Comparison of ENCODE assay signal across 18 mouse cellular contexts in genomic region chr3:30160346-30160745, GRCm38 (mm10).
DNase-seq lines count a peak whose midpoint lies in the region; ATAC-seq and TF ChIP-seq lines count a peak whose summit lies in the region.
"Had no signal": no experiment of that assay in that cellular context is flagged by ENCODE, and none has a peak within 500 bp of the region (broad histone marks: within the 10 kb centered on the region; RNA-seq: fewer than 3 reads in every experiment).

No protein-coding gene starts in this region.

- no peaks in the 10 kb centered on the region for H3K9me3 ChIP-seq in intestine, postnatal 0 days (ENCODE audit: control insufficient read depth)
- no peaks in the 10 kb centered on the region for H3K9me3 ChIP-seq in intestine, embryonic 15.5 days
- H3K9me3 ChIP-seq in lung, embryonic 14.5 days (ENCODE audit: low read depth, low read length), result no peaks in the 10 kb centered on the region
- no peaks in the 10 kb centered on the region for H3K9me3 ChIP-seq in MEL (replicated peaks; ENCODE audit: insufficient read depth, low read length)
- H3K9me3 ChIP-seq in stomach, embryonic 16.5 days (replicated peaks; ENCODE audit: control insufficient read depth, low read length), result no peaks in the 10 kb centered on the region
- H3K9me3 ChIP-seq: embryonic facial prominence, embryonic 10.5 days; forebrain, embryonic 13.5 days; kidney, embryonic 15.5 days; midbrain, embryonic 12.5 days; neural tube, embryonic 15.5 days had no signal

- H3K79me2 ChIP-seq in MEL (ENCODE audit: control insufficient read depth, insufficient read depth, low read length, poor library complexity), result no peaks in the 10 kb centered on the region

- no peak overlapping the region for H3K27ac ChIP-seq in intestine, postnatal 0 days (ENCODE audit: low read depth, low read length)
- H3K27ac ChIP-seq in intestine, embryonic 15.5 days, result no peak overlapping the region
- H3K27ac ChIP-seq in lung, embryonic 14.5 days (ENCODE audit: low read depth), result no peak overlapping the region
- no peak overlapping the region for H3K27ac ChIP-seq in MEL (ENCODE audit: control insufficient read depth, low read depth, low read length)
- peak overlapping the region; percentile 22; the same call in 1 of the 2 replicates for H3K27ac ChIP-seq in stomach, embryonic 16.5 days (ENCODE audit: low read length)
- H3K27ac ChIP-seq: forebrain, embryonic 13.5 days; midbrain, embryonic 12.5 days; neural tube, embryonic 15.5 days had no signal

- no peak overlapping the region for H3K4me3 ChIP-seq in intestine, postnatal 0 days (ENCODE audit: low read depth, low read length)
- H3K4me3 ChIP-seq in intestine, embryonic 15.5 days (replicated peaks), result no peak overlapping the region
- no peak overlapping the region for H3K4me3 ChIP-seq in lung, embryonic 14.5 days (ENCODE audit: low read depth, low read length)
- H3K4me3 ChIP-seq in MEL (ENCODE audit: control insufficient read depth in 1 of 2, insufficient read depth in 1 of 2, low read depth in 2 of 2, low read length in 2 of 2), result no peak overlapping the region
- H3K4me3 ChIP-seq in stomach, embryonic 16.5 days (replicated peaks; ENCODE audit: low read length), result no peak overlapping the region
- H3K4me3 ChIP-seq: embryonic facial prominence, embryonic 10.5 days; forebrain, embryonic 13.5 days; kidney, embryonic 15.5 days; midbrain, embryonic 12.5 days; myocyte; neural tube, embryonic 15.5 days had no signal

- no peaks in the 10 kb centered on the region for H3K4me1 ChIP-seq in intestine, postnatal 0 days (replicated peaks; ENCODE audit: control insufficient read depth, insufficient read depth, low read length)
- no peaks in the 10 kb centered on the region for H3K4me1 ChIP-seq in intestine, embryonic 15.5 days (replicated peaks)
- peaks cover 8% of the 10 kb centered on the region for H3K4me1 ChIP-seq in lung, embryonic 14.5 days (ENCODE audit: insufficient read depth)
- H3K4me1 ChIP-seq in MEL (ENCODE audit: control insufficient read depth in 1 of 2, insufficient read depth in 2 of 2, low read length in 2 of 2), result no peaks in the 10 kb centered on the region
- H3K4me1 ChIP-seq in stomach, embryonic 16.5 days (ENCODE audit: control insufficient read depth, insufficient read depth, low read length), result peaks cover 9% of the 10 kb centered on the region
- H3K4me1 ChIP-seq: forebrain, embryonic 13.5 days; neural tube, embryonic 15.5 days had no signal

- H3K36me3 ChIP-seq in intestine, postnatal 0 days (ENCODE audit: control insufficient read depth, insufficient read depth), result no peaks in the 10 kb centered on the region
- no peaks in the 10 kb centered on the region for H3K36me3 ChIP-seq in intestine, embryonic 15.5 days
- H3K36me3 ChIP-seq in lung, embryonic 14.5 days (ENCODE audit: insufficient read depth), result no peaks in the 10 kb centered on the region
- H3K36me3 ChIP-seq in MEL (ENCODE audit: control insufficient read depth in 1 of 2, insufficient read depth in 2 of 2, low read length in 2 of 2), result no peaks in the 10 kb centered on the region
- H3K36me3 ChIP-seq in stomach, embryonic 16.5 days (ENCODE audit: control insufficient read depth, insufficient read depth, low read length), result no peaks in the 10 kb centered on the region
- H3K36me3 ChIP-seq: embryonic facial prominence, embryonic 10.5 days; kidney, embryonic 15.5 days; midbrain, embryonic 12.5 days; neural tube, embryonic 15.5 days had no signal

- no peak for TF ChIP-seq POLR2A in MEL (IDR thresholded peaks at IDR 0.05; ENCODE audit: control insufficient read depth in 1 of 2, insufficient read depth in 1 of 2, low read depth in 1 of 2, low read length in 2 of 2, poor library complexity in 1 of 2)

- peak; percentile 59 for DNase-seq in lung, embryonic 14.5 days
- DNase-seq in lung, postnatal 4 days, result no peak
- no peak for DNase-seq in MEL (ENCODE audit: low read depth, low spot score)
- DNase-seq in spleen, adult 18-20 months, result no peak
- DNase-seq: adrenal gland, adult 8-10 months; cerebellum, adult 18-20 months; cerebellum, postnatal 36 days; right cerebral cortex, postnatal 4 days; thymus, postnatal 4 days had no signal

- 77% methylated on average over 5 of the region's 5 CpGs for WGBS in intestine, postnatal 0 days
- 81% methylated on average over 5 of the region's 5 CpGs for WGBS in intestine, embryonic 15.5 days
- 76% methylated on average over 5 of the region's 5 CpGs for WGBS in lung, embryonic 14.5 days
- 81% methylated on average over 5 of the region's 5 CpGs for WGBS in stomach, embryonic 16.5 days

- H3K4me2 ChIP-seq in intestine, postnatal 0 days (replicated peaks; ENCODE audit: low read depth), result no peak overlapping the region
- no peak overlapping the region for H3K4me2 ChIP-seq in intestine, embryonic 15.5 days (replicated peaks)
- no peak overlapping the region for H3K4me2 ChIP-seq in lung, embryonic 14.5 days
- H3K4me2 ChIP-seq in stomach, embryonic 16.5 days (ENCODE audit: low read depth, low read length), result no peak overlapping the region
- H3K4me2 ChIP-seq: forebrain, embryonic 13.5 days; kidney, embryonic 15.5 days; midbrain, embryonic 12.5 days; neural tube, embryonic 15.5 days had no signal

- TF ChIP-seq CTCF in intestine, postnatal 0 days (IDR thresholded peaks at IDR 0.05; ENCODE audit: low read depth), result peak; percentile 63
- TF ChIP-seq CTCF in lung, embryonic 14.5 days (IDR thresholded peaks at IDR 0.05; ENCODE audit: low read depth), result peak; percentile 50
- TF ChIP-seq CTCF in MEL (IDR thresholded peaks at IDR 0.05 in 2 of 3, conservative IDR thresholded peaks at IDR 0.05 in 1 of 3; ENCODE audit: control insufficient read depth in 1 of 3, insufficient read depth in 1 of 3, low read depth in 2 of 3, low read length in 3 of 3, poor library complexity in 1 of 3, severe bottlenecking in 1 of 3), result no peak; a peak in 1 of 6 replicates

- peak; percentile 18 for TF ChIP-seq RAD21 in MEL (IDR thresholded peaks at IDR 0.05; ENCODE audit: low read depth, low read length)

- no peaks in the 10 kb centered on the region for H3K27me3 ChIP-seq in intestine, postnatal 0 days (replicated peaks; ENCODE audit: control insufficient read depth, insufficient read depth, low read length)
- H3K27me3 ChIP-seq in intestine, embryonic 15.5 days (replicated peaks), result no peaks in the 10 kb centered on the region
- no peaks in the 10 kb centered on the region for H3K27me3 ChIP-seq in lung, embryonic 14.5 days (ENCODE audit: insufficient read depth, low read length)
- no peaks in the 10 kb centered on the region for H3K27me3 ChIP-seq in MEL (ENCODE audit: control insufficient read depth in 1 of 2, insufficient read depth in 2 of 2, low read length in 2 of 2)
- no peaks in the 10 kb centered on the region for H3K27me3 ChIP-seq in stomach, embryonic 16.5 days (ENCODE audit: control insufficient read depth, insufficient read depth, low read length)
- H3K27me3 ChIP-seq: kidney, embryonic 15.5 days; midbrain, embryonic 12.5 days had no signal

- ATAC-seq in intestine, postnatal 0 days, result no peak
- no peak for ATAC-seq in intestine, embryonic 15.5 days
- ATAC-seq in lung, embryonic 14.5 days (ENCODE audit: insufficient read depth), result no peak
- no peak for ATAC-seq in stomach, embryonic 16.5 days (ENCODE audit: insufficient read depth, low FRiP score)
- ATAC-seq: forebrain, embryonic 13.5 days had no signal

- TF ChIP-seq EP300 in MEL (IDR thresholded peaks at IDR 0.05; ENCODE audit: low read depth in 1 of 2, low read length in 2 of 2), result no peak

- no peak overlapping the region for H3K9ac ChIP-seq in intestine, postnatal 0 days (ENCODE audit: low read depth, low read length)
- no peak overlapping the region for H3K9ac ChIP-seq in intestine, embryonic 15.5 days
- H3K9ac ChIP-seq in lung, embryonic 14.5 days, result no peak overlapping the region
- no peak overlapping the region for H3K9ac ChIP-seq in MEL (ENCODE audit: control insufficient read depth, low read depth, low read length, poor library complexity, severe bottlenecking)
- no peak overlapping the region for H3K9ac ChIP-seq in stomach, embryonic 16.5 days (ENCODE audit: low read length)
- H3K9ac ChIP-seq: forebrain, embryonic 13.5 days; kidney, embryonic 15.5 days; midbrain, embryonic 12.5 days; neural tube, embryonic 15.5 days had no signal

TF ChIP-seq in MEL, 35 proteins besides CTCF, POLR2A, EP300 and RAD21:
- peak; percentile 23; the same call in 1 of the 2 replicates for TF ChIP-seq SMC3 (IDR thresholded peaks at IDR 0.05; ENCODE audit: low read depth, low read length)
- TF ChIP-seq ZKSCAN1 (IDR thresholded peaks at IDR 0.05; ENCODE audit: low read depth, low read length), result no peak

Comparison
In these comparisons a context has a peak if more than half of its experiments do, and no peak if none do; other contexts are left out.
1. CTCF ChIP-seq: peak in intestine, postnatal 0 days (single experiment) and lung, embryonic 14.5 days (single experiment); none in MEL (0 of 3).